Mouse (Mus musculus) splenic B cell, adult 2 months (primary cell): Measurements from ENCODE around the gene Cln3.

Source experiments
- DNase-seq: peaks from one replicate; pipeline ENCODE4 v3.0.0-alpha.2; 2011; ENCODE audit warnings: low read depth, low spot score
- H3K27me3 ChIP-seq: 2 replicates; pipeline ENCODE4 v1.6.1; 2012; ENCODE audit warnings: mild to moderate bottlenecking, low read length, moderate library complexity, mixed read lengths; ENCODE audit not compliant: control insufficient read depth, poor library complexity, insufficient read depth, severe bottlenecking
- H3K36me3 ChIP-seq: 2 replicates; pipeline ENCODE4 v1.6.1; 2012; ENCODE audit warnings: mild to moderate bottlenecking, low read length, moderate library complexity, mixed read lengths; ENCODE audit not compliant: control insufficient read depth, poor library complexity, insufficient read depth, severe bottlenecking

The Cln3 gene

DNA sequence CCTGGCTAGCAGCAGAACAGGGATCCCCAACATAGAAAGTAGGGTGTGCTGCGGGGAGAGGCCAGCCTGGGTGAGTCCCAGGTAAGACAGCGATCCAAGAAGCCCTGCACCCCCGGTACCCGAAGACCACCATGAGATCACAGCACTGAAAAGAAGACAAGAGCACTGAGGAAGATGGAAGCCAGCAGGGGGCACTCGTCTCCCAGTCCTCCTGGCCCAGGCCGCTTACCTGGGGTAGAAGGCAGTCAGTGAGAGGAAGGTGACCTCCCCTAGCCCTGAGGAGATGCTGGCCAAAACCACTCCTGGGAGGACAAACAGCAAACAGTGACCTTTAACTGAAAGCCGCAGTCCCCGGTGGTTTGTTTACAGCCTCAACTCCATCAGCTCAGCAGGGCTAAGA lies 6.4 kb downstream of the Cln3 start:
- DNase-seq, result peak; percentile 61
- Histone ChIP-seq H3K36me3 (peaks cover 6% of the 10 kb centered on the region), H3K27me3 (no peaks in the 10 kb centered on the region)

- Histone ChIP-seq H3K36me3 (peaks cover 6% of the 10 kb centered on the region), H3K27me3 (no peaks in the 10 kb centered on the region)
- peak; percentile 71 for DNase-seq
Observed at GRCm38 (mm10) chr7:126576946-126577345, 8.7 kb downstream of the Cln3 start.

DNA sequence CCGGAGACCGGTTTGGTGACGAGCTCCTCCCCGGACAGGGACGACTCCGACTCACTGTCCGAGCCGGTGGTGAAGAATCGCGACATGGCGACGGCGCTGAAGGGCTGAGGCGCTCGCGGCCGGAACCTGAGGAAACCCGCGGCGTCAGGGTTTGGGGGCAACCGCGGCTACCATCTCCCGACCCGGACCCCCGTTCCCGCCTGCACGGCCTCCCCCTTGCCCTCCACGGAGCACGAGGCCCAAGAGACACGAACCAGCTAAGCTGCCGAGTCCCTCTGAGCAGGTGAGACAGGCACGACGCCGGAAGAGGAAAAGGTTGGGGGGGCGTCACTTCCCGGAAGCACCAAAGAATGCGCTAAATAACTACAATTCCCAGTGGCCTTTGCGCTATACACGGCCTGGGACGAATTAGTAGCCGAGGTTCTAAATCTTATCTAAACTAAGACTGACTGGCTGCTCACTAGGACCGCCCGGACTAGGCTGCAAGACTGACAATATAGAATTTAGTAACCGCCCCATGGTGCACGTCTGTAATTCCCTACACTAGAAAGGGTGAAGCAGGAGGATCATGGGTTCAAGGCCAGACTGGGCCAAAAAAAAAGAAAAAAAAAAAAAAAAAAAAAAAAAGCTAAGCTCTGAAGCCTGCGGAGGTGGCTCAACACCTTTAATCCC lies 19.4 kb downstream of the Cln3 start, which contains the start of gene Eif3c:
Gene Eif3c (minus strand): TSS at position 318 of the 672 bp plus-strand sequence.
- Histone ChIP-seq H3K27me3 (no peaks in the 10 kb centered on the region), H3K36me3 (no peaks in the 10 kb centered on the region; the same call in none of the 2 replicates)
- DNase-seq, result peak; percentile 90

- no peaks in the 10 kb centered on the region for H3K27me3 ChIP-seq
- DNase-seq, result no peak
- H3K36me3 ChIP-seq, result peaks cover 2% of the 10 kb centered on the region
Observed at GRCm38 (mm10) chr7:126565693-126566092, 19.9 kb downstream of the Cln3 start.

GRCm38 (mm10) chr7:126556635-126557034 lies 29.0 kb downstream of the Cln3 start:
- peaks cover 38% of the 10 kb centered on the region for H3K36me3 ChIP-seq
- H3K27me3 ChIP-seq, result no peaks in the 10 kb centered on the region
- DNase-seq, result no peak

- DNase-seq, result peak; percentile 62
- Histone ChIP-seq H3K27me3 (no peaks in the 10 kb centered on the region), H3K36me3 (peaks cover 37% of the 10 kb centered on the region)
Observed at GRCm38 (mm10) chr7:126554796-126555195, 30.8 kb downstream of the Cln3 start.

DNA sequence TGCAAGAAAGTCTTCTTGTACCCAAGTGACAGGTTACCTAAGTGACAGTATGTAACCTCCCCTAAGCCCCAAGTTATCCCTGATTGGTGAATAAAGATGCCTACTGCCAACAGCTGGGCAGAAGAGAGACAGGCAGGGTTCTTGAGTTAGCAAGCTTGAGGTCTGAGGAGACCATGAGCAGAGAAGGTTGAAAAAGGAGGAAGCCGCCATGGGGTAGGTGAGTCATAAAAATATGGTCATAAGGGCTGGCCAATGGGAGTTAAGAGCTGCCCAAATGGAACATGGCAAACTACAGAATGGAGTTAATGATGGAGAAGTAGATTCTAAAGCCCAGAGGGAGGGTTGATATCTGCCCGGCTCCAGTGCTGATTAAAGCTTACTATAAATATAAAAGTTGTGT lies 40.0 kb downstream of the Cln3 start:
- H3K36me3 ChIP-seq, result peaks cover 18% of the 10 kb centered on the region
- no peaks in the 10 kb centered on the region for H3K27me3 ChIP-seq
- DNase-seq, result no peak

DNA sequence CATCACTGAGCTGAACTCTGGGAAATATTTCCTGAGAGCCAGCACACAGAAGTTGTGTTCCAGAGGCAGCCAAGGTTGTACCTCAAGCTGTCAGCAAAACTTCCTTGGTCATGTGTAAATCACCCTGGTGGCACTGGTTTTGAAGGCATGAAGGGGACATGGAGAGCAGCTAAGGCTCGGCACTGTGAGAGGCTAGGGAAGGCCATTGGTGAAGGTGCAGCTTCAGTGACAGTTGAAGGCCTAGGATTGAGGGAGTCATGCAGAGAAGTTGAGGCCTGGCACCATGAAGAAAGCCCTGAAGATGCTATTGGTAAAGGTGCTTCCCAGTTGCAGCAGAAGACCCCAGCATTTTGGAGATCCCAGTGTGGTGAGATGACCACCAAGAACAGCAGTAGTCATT lies 44.0 kb downstream of the Cln3 start:
- peaks cover 3% of the 10 kb centered on the region; the same call in 1 of the 2 replicates for H3K36me3 ChIP-seq
- DNase-seq, result no peak
- no peaks in the 10 kb centered on the region for H3K27me3 ChIP-seq

- Histone ChIP-seq H3K36me3 (no peaks in the 10 kb centered on the region), H3K27me3 (no peaks in the 10 kb centered on the region)
- DNase-seq, result peak; percentile 74
Observed at GRCm38 (mm10) chr7:126537820-126538585, 47.6 kb downstream of the Cln3 start.

DNA sequence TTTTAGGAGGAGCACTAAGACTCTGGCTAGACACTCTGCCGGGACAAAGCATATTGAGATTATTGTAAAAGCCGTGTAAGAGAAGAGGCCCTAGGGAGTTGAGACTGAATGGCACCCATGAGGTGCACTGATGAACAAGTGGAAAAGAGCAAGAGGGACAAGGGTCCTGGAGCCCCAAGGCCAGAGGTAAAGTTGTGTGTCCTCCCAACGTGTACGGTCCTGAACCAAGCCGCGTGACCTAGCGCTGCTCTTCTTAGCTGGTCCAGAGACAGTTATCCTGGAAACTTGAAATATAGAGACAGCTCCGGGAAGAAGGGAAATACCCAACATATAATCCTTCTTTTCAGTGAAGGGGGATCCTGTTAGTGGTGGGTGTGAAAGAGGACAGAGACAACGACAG lies 49.2 kb downstream of the Cln3 start:
- Histone ChIP-seq H3K36me3 (no peaks in the 10 kb centered on the region), H3K27me3 (no peaks in the 10 kb centered on the region)
- no peak for DNase-seq

DNA sequence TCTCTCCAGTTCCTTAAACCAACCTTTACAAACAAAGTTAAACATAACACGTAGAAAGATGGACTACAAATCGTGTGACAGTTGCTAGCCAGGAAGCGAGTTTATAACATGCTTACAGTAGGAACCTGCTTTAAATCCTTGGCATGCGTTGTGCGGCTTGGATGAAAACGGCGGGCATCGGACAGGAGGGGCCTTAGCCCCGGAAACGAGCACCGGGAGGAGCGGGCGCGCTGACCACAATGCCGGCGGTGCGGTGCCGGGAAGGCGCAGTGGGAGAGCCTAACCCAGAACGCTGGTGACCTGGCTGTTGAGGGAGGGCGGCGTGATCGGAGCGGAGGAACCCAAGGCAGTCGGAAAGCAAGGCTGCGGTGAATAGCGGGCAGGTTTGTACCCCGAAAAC lies 49.9 kb downstream of the Cln3 start:
- H3K36me3 ChIP-seq, result no peaks in the 10 kb centered on the region
- H3K27me3 ChIP-seq, result no peaks in the 10 kb centered on the region
- DNase-seq, result peak; percentile 11

- Histone ChIP-seq H3K27me3 (no peaks in the 10 kb centered on the region), H3K36me3 (no peaks in the 10 kb centered on the region)
- no peak for DNase-seq
Observed at GRCm38 (mm10) chr7:126533434-126533833, 52.2 kb downstream of the Cln3 start.

DNA sequence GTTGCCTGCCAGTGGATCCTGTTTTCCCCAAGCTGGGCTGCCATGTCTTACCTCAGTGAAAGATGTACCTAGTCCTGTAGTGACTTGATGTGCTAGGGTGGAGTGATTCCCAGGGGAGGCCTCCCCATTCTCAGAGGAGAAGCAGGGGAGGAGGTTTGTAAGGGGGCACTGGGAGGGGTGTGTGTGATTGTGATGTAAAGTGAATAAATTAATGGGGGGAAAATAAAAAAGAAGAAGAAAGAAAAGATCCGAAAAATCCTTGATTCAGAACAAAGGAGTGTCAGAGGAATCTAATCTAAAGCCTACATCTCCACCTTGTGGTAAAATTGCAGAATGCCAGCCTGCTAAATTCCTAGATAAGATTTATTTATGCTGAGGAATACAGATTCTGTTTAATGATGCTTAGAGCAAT lies 57.4 kb downstream of the Cln3 start:
- H3K27me3 ChIP-seq, result no peaks in the 10 kb centered on the region
- H3K36me3 ChIP-seq, result no peaks in the 10 kb centered on the region
- DNase-seq, result peak; percentile 75

GRCm38 (mm10) chr7:126523316-126523715 lies 62.3 kb downstream of the Cln3 start:
- no peak for DNase-seq
- no peaks in the 10 kb centered on the region for H3K36me3 ChIP-seq
- H3K27me3 ChIP-seq, result no peaks in the 10 kb centered on the region
